Comparison of ENCODE assay signal across 14 mouse cellular contexts in the genomic region with DNA sequence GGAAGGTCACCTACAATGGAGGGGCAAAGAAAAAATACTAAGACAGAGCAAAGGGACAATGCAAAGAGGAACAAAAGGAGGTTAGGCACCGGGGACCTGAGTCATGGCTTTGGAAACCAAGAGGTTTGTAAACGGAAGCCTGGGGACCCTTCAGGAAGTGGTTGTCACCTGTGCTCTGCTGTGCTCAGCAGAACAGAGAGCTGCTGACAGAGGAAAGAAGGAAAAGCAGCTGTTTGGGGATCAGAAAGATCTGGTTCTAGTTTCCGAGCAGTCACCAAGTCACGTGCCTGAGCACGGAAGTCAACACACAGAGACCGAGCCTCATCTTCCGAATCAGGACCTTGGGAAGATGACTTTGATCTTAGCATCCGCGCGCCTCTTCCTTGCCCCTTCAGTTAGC.
DNase-seq lines count a peak whose midpoint lies in the region; ATAC-seq lines count a peak whose summit lies in the region.
"Had no signal": no experiment of that assay in that cellular context is flagged by ENCODE, and none has a peak within 500 bp of the region (broad histone marks: within the 10 kb centered on the region; RNA-seq: fewer than 3 reads in every experiment).

No protein-coding gene starts in this region.

- ATAC-seq in liver, embryonic 11.5 days (replicated peaks; ENCODE audit: low FRiP score) = no peak; the same call in 1 of the 2 replicates
- ATAC-seq in neutrophil, adult 5-6 weeks (ENCODE audit: extremely low read depth, insufficient number of reproducible peaks, low FRiP score, poor library complexity, severe bottlenecking) = peak; percentile 43; the same call in 1 of the 2 replicates
- ATAC-seq: hindbrain, postnatal 0 days had no signal

- H3K9me3 ChIP-seq in liver, embryonic 11.5 days (ENCODE audit: control insufficient read depth, low read length) = no peaks in the 10 kb centered on the region

- no peaks in the 10 kb centered on the region for H3K27me3 ChIP-seq in liver, embryonic 11.5 days (replicated peaks; ENCODE audit: control insufficient read depth, insufficient read depth, low read length)

- no peak overlapping the region for H3K27ac ChIP-seq in liver, embryonic 11.5 days (ENCODE audit: low read depth, low read length)
- H3K27ac ChIP-seq: hindbrain, postnatal 0 days had no signal

- H3K9ac ChIP-seq in liver, embryonic 11.5 days (ENCODE audit: low read depth, low read length) = no peak overlapping the region

- H3K4me1 ChIP-seq in liver, embryonic 11.5 days (replicated peaks; ENCODE audit: control insufficient read depth, insufficient read depth, low read length) = no peaks in the 10 kb centered on the region; the same call in 1 of the 2 replicates

- peak overlapping the region; percentile 30 for H3K4me2 ChIP-seq in liver, embryonic 11.5 days

- peak; percentile 2 for DNase-seq in embryo, embryonic 11 days
- DNase-seq in embryo, embryonic 9.5 days (ENCODE audit: extremely low spot score) = no peak
- peak; percentile 49 for DNase-seq in CD4-positive, CD25-positive, alpha-beta regulatory T cell, adult 2 months (ENCODE audit: low read depth, low spot score)
- DNase-seq in liver, embryonic 11.5 days (ENCODE audit: low spot score) = no peak
- DNase-seq in layer of hippocampus, postnatal 14 days (ENCODE audit: low spot score in 2 of 2) = no peak
- no peak for DNase-seq in B cell, adult 2 months
- no peak for DNase-seq in ovary, postnatal 10 days (ENCODE audit: low spot score)
- DNase-seq: adrenal gland, adult 2 months; cerebellum, adult 11 months; kidney, postnatal 25 days; lung, postnatal 36 days had no signal

- 38% methylated on average over 10 of the region's 10 CpGs for WGBS in liver, embryonic 11.5 days

- H3K4me3 ChIP-seq in liver, embryonic 11.5 days (ENCODE audit: low read depth, low read length) = no peak overlapping the region
- H3K4me3 ChIP-seq: myocyte had no signal

- no peaks in the 10 kb centered on the region for H3K36me3 ChIP-seq in liver, embryonic 11.5 days (ENCODE audit: control insufficient read depth, insufficient read depth, low read length)

Comparison
In these comparisons a context has a peak if more than half of its experiments do, and no peak if none do; other contexts are left out.
1. DNase-seq: peak in embryo, embryonic 11 days (single experiment) and CD4-positive, CD25-positive, alpha-beta regulatory T cell, adult 2 months (single experiment); none in embryo, embryonic 9.5 days (single experiment), liver, embryonic 11.5 days (single experiment), layer of hippocampus, postnatal 14 days (0 of 2), B cell, adult 2 months (0 of 2) and ovary, postnatal 10 days (single experiment).